Mouse (Mus musculus) inflammation-experienced regulatory T-cells, adult 16 weeks (primary cell): ENCODE results near the gene Syk. TPM values are rescaled to one million over a fixed set of nuclear protein-coding genes. Genes with fewer than 3 reads are reported as not detected.

Source experiments
- polyA plus RNA-seq: library from polyadenylated mRNA; unstranded; fragments of 100-300 nt; shearing (Covaris generic); gene quantifications from one replicate; pipeline ENCODE4 v1.2.1, GENCODE M21; 2017

Gene Syk
- polyA plus RNA-seq: 1.6 TPM

DNA sequence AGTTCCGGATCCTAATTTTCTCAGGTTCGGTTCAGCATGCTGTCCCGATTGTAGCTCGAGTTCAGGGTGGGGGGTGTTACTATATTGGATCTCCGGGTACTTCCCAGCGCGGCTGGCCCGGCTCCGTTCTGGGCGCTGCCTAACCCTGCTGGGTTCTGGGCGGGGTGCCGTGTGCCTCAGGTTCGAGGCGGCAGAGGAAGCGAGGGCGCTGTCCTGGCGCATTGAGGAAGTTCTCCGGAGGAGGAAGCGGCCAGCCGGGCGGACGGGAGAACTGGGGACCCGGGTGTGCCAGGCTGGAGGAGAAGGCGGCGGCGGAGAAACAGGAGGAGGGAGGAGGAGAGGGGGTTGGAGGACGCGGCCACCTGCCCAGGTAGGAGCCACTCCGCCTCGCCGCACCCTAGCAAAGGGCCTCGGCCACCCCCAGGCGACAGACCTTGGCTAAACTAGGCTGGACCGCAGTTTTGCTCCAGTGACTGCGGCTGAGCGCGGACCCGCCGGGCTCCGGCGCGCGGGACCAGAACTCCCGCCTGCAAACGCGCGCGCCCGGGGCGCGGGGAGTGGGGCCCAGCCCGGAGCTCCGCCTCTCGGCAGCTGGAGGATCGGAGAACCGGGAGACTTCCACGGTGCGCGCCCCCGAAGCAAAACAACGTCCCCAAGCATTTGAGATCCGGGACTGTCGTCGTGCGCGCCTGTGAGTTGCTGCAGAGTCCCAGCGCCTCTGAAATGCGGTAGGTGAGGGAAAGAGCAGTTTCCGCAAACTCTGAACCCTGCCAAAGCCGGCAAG, at the start of gene Syk:
Syk (plus strand) TSS at position 296 of the 784 bp plus-strand sequence.

Other genes starting within 250 kb of the Syk start
- gene Diras2, start 51.9 kb upstream of the Syk start, polyA plus RNA-seq: not detected